ENCODE assay signal across 8 mouse cellular contexts in the genomic region with DNA sequence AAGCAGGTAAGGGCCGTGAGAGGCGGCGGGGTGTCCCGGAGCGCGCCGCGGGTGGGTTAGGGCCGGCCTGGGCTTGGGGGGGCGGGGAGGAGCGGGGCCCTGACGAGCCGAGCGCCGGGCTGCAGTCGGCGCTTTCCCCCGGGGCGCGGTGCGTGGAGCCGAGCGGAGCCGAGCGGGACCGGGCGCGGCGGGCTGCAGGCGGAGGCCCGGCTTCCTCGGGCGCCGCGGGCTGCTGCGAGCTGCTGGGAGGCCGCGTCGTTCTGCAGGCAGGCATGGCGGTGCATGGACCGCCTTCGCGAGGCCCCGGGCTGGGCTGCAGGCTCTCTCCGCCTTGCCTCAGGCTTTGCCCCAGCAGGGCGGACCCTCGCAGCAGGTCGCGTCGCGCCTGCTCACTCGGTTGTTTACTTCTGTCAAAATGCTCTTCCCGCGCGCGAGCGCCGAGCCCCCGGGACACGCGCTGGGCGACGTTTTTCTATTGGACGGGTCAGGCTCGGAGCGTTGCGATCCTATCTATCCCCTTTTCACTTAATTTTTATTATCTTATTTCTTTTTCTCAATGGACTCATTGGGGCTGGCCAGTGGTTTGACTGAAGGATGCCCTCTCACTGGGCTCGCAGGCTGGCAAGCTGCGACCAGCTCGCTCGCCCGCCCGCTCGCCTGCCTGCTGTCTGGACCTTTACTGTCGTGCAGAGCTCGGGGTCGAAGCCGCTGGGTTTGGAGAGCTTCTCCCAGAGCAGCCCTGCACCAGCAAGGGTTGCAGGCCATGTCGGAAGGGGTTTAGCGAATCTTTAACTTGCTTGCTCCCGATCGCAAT. TPM values are rescaled to one million over a fixed set of nuclear protein-coding genes. Genes with fewer than 3 reads are reported as not detected.
A peak's percentile ranks its signal among the peaks of the same experiment; 100 is the strongest.
DNase-seq lines count a peak whose midpoint lies in the region; ATAC-seq and TF ChIP-seq lines count a peak whose summit lies in the region.

No protein-coding gene starts in this region.

- H3K36me3 ChIP-seq in E14TG2a.4 (ENCODE audit: insufficient read depth, low read length), result peaks cover 33% of the 10 kb centered on the region
- H3K36me3 ChIP-seq in embryonic facial prominence, embryonic 14.5 days (ENCODE audit: control insufficient read depth, insufficient read depth, low read length), result peaks cover 11% of the 10 kb centered on the region
- 0 out of 2 replicates have a peak, but pooled peaks cover 5% of the 10 kb centered on the region for H3K36me3 ChIP-seq in heart, embryonic 11.5 days (ENCODE audit: control insufficient read depth, insufficient read depth, low read length)
- peaks cover 18% of the 10 kb centered on the region for H3K36me3 ChIP-seq in liver, embryonic 14.5 days (replicated peaks; ENCODE audit: control insufficient read depth, insufficient read depth, low read depth)
- 0 out of 2 replicates have a peak, but pooled peaks cover 2% of the 10 kb centered on the region for H3K36me3 ChIP-seq in neural tube, embryonic 11.5 days (ENCODE audit: control insufficient read depth, insufficient read depth, low read length)
- H3K36me3 ChIP-seq in stomach, postnatal 0 days (ENCODE audit: control insufficient read depth, insufficient read depth, low read length), result 0 out of 2 replicates have a peak, but pooled peaks cover 5% of the 10 kb centered on the region

- peak overlapping the region; percentile 83 for H3K4me2 ChIP-seq in embryonic facial prominence, embryonic 14.5 days (ENCODE audit: low read depth, low read length)
- peak overlapping the region; percentile 97 for H3K4me2 ChIP-seq in heart, embryonic 11.5 days
- peak overlapping the region; percentile 81 for H3K4me2 ChIP-seq in liver, embryonic 14.5 days (ENCODE audit: low read depth)
- peak overlapping the region; percentile 80 for H3K4me2 ChIP-seq in neural tube, embryonic 11.5 days (ENCODE audit: low read depth)
- peak overlapping the region; percentile 93 for H3K4me2 ChIP-seq in stomach, postnatal 0 days (replicated peaks; ENCODE audit: low read depth)

- peak overlapping the region; percentile 95 for H3K4me3 ChIP-seq in E14TG2a.4 (replicated peaks; ENCODE audit: low read length)
- peak overlapping the region; percentile 98 for H3K4me3 ChIP-seq in bone marrow, adult 2 months (replicated peaks; ENCODE audit: control insufficient read depth, low read depth, low read length)
- H3K4me3 ChIP-seq in embryonic facial prominence, embryonic 14.5 days (ENCODE audit: low read depth, low read length), result peak overlapping the region; percentile 99
- H3K4me3 ChIP-seq in heart, embryonic 11.5 days (ENCODE audit: low read depth, low read length), result peak overlapping the region; percentile 99
- H3K4me3 ChIP-seq in liver, embryonic 14.5 days (ENCODE audit: insufficient read depth in 1 of 2, low read depth in 2 of 2, low read length in 2 of 2), result peak overlapping the region; percentile 92 to 99
- peak overlapping the region; percentile 100 for H3K4me3 ChIP-seq in neural tube, embryonic 11.5 days (ENCODE audit: low read depth, low read length)
- H3K4me3 ChIP-seq in stomach, postnatal 0 days (ENCODE audit: low read depth, low read length), result peak overlapping the region; percentile 98

- DNase-seq in embryonic facial prominence, embryonic 14.5 days (ENCODE audit: low spot score), result peak; percentile 74
- DNase-seq in kidney, postnatal 10 days, result peak; percentile 76
- DNase-seq in liver, embryonic 14.5 days (ENCODE audit: low read depth in 3 of 3, low spot score in 3 of 3), result peak; percentile 46 to 62 (median 53)
- DNase-seq in neural tube, embryonic 11.5 days (ENCODE audit: low spot score), result peak; percentile 62
- DNase-seq in stomach, postnatal 0 days (ENCODE audit: low spot score), result peak; percentile 27

- peak overlapping the region; percentile 97 for H3K9ac ChIP-seq in embryonic facial prominence, embryonic 14.5 days (ENCODE audit: low read depth, low read length)
- H3K9ac ChIP-seq in heart, embryonic 11.5 days (ENCODE audit: low read depth, low read length), result peak overlapping the region; percentile 98
- peak overlapping the region; percentile 97 for H3K9ac ChIP-seq in liver, embryonic 14.5 days (replicated peaks)
- peak overlapping the region; percentile 95 for H3K9ac ChIP-seq in neural tube, embryonic 11.5 days (ENCODE audit: low read length)
- H3K9ac ChIP-seq in stomach, postnatal 0 days (ENCODE audit: low read length), result peak overlapping the region; percentile 95

- no peak for TF ChIP-seq CTCF in E14TG2a.4 (conservative IDR thresholded peaks at IDR 0.05; ENCODE audit: low read length)
- TF ChIP-seq CTCF in bone marrow, adult 2 months (IDR thresholded peaks at IDR 0.05; ENCODE audit: control insufficient read depth, insufficient read depth, low read length), result no peak
- TF ChIP-seq CTCF in liver, embryonic 14.5 days (IDR thresholded peaks at IDR 0.05; ENCODE audit: low read depth), result no peak
- TF ChIP-seq CTCF in stomach, postnatal 0 days (IDR thresholded peaks at IDR 0.05; ENCODE audit: low read depth), result no peak

- ATAC-seq in embryonic facial prominence, embryonic 14.5 days (ENCODE audit: low read depth), result peak; percentile 75
- ATAC-seq in heart, embryonic 11.5 days (replicated peaks; ENCODE audit: insufficient number of reproducible peaks, low FRiP score, low TSS enrichment), result peak; percentile 75
- peak; percentile 66 for ATAC-seq in liver, embryonic 14.5 days (ENCODE audit: insufficient read depth)
- peak; percentile 56 for ATAC-seq in neural tube, embryonic 11.5 days (ENCODE audit: insufficient read depth, low FRiP score, low TSS enrichment)
- peak; percentile 73 for ATAC-seq in stomach, postnatal 0 days (ENCODE audit: low FRiP score, low TSS enrichment)

- H3K27me3 ChIP-seq in E14TG2a.4 (ENCODE audit: insufficient read depth, low read length), result no peaks in the 10 kb centered on the region
- H3K27me3 ChIP-seq in embryonic facial prominence, embryonic 14.5 days (replicated peaks; ENCODE audit: control insufficient read depth, insufficient read depth, low read length), result no peaks in the 10 kb centered on the region
- H3K27me3 ChIP-seq in heart, embryonic 11.5 days (ENCODE audit: control insufficient read depth, insufficient read depth, low read length), result no peaks in the 10 kb centered on the region
- H3K27me3 ChIP-seq in liver, embryonic 14.5 days (ENCODE audit: control insufficient read depth, insufficient read depth, low read length), result no peaks in the 10 kb centered on the region
- no peaks in the 10 kb centered on the region for H3K27me3 ChIP-seq in neural tube, embryonic 11.5 days (ENCODE audit: control insufficient read depth, insufficient read depth, low read length)
- no peaks in the 10 kb centered on the region for H3K27me3 ChIP-seq in stomach, postnatal 0 days (ENCODE audit: control insufficient read depth, insufficient read depth, low read length)

- H3K9me3 ChIP-seq in E14TG2a.4 (ENCODE audit: low read length), result peaks cover 23% of the 10 kb centered on the region
- no peaks in the 10 kb centered on the region for H3K9me3 ChIP-seq in embryonic facial prominence, embryonic 14.5 days (ENCODE audit: control insufficient read depth, low read length)
- H3K9me3 ChIP-seq in heart, embryonic 11.5 days (replicated peaks; ENCODE audit: control insufficient read depth, low read length), result no peaks in the 10 kb centered on the region
- H3K9me3 ChIP-seq in liver, embryonic 14.5 days (ENCODE audit: control insufficient read depth, low read length), result no peaks in the 10 kb centered on the region
- H3K9me3 ChIP-seq in neural tube, embryonic 11.5 days (ENCODE audit: control insufficient read depth, low read length), result no peaks in the 10 kb centered on the region
- H3K9me3 ChIP-seq in stomach, postnatal 0 days (ENCODE audit: control insufficient read depth, low read length), result no peaks in the 10 kb centered on the region

- WGBS in bone marrow, adult 2 months, result under 1% methylated on average over 82 of the region's 82 CpGs
- WGBS in embryonic facial prominence, embryonic 14.5 days, result 0% methylated on average over 41 of the region's 82 CpGs
- WGBS in heart, embryonic 11.5 days (ENCODE audit: insufficient replicate concordance), result under 1% methylated on average over 59 of the region's 82 CpGs
- WGBS in liver, embryonic 14.5 days (ENCODE audit: insufficient replicate concordance), result under 1% methylated on average over 76 of the region's 82 CpGs
- under 1% methylated on average over 64 of the region's 82 CpGs for WGBS in neural tube, embryonic 11.5 days
- under 1% methylated on average over 35 of the region's 82 CpGs for WGBS in stomach, postnatal 0 days

- TF ChIP-seq POLR2A in bone marrow, adult 2 months (IDR thresholded peaks at IDR 0.05; ENCODE audit: borderline replicate concordance, control insufficient read depth, low read depth, low read length), result peak; percentile 49; the same call in 1 of the 2 replicates

- TF ChIP-seq EP300 in liver, embryonic 14.5 days (IDR thresholded peaks at IDR 0.05; ENCODE audit: low read depth), result no peak
- TF ChIP-seq EP300 in stomach, postnatal 0 days (optimal IDR thresholded peaks at IDR 0.05), result no peak

- H3K27ac ChIP-seq in bone marrow, adult 2 months (ENCODE audit: control insufficient read depth, insufficient read depth, low read depth, low read length, poor library complexity), result peak overlapping the region; percentile 83
- H3K27ac ChIP-seq in embryonic facial prominence, embryonic 14.5 days (replicated peaks; ENCODE audit: low read depth, low read length), result peak overlapping the region; percentile 97
- H3K27ac ChIP-seq in heart, embryonic 11.5 days (ENCODE audit: low read depth, low read length), result peak overlapping the region; percentile 92
- H3K27ac ChIP-seq in liver, embryonic 14.5 days, result peak overlapping the region; percentile 79
- H3K27ac ChIP-seq in neural tube, embryonic 11.5 days (ENCODE audit: low read depth, low read length), result peak overlapping the region; percentile 96
- H3K27ac ChIP-seq in stomach, postnatal 0 days (replicated peaks), result peak overlapping the region; percentile 95

- H3K4me1 ChIP-seq in E14TG2a.4 (replicated peaks; ENCODE audit: low read depth, low read length), result peaks cover 29% of the 10 kb centered on the region
- no peaks in the 10 kb centered on the region; the same call in none of the 2 replicates for H3K4me1 ChIP-seq in bone marrow, adult 2 months (ENCODE audit: control insufficient read depth, insufficient read depth, low read length)
- H3K4me1 ChIP-seq in embryonic facial prominence, embryonic 14.5 days (ENCODE audit: control insufficient read depth, insufficient read depth, low read length), result peaks cover 9% of the 10 kb centered on the region
- H3K4me1 ChIP-seq in heart, embryonic 11.5 days (ENCODE audit: control insufficient read depth, insufficient read depth, low read length), result peaks cover 14% of the 10 kb centered on the region
- H3K4me1 ChIP-seq in liver, embryonic 14.5 days (replicated peaks; ENCODE audit: control insufficient read depth in 2 of 2, insufficient read depth in 2 of 2, low read length in 1 of 2), result peaks cover 12 to 13% of the 10 kb centered on the region in 2 experiments
- H3K4me1 ChIP-seq in neural tube, embryonic 11.5 days (ENCODE audit: control insufficient read depth, insufficient read depth, low read length), result no peaks in the 10 kb centered on the region
- H3K4me1 ChIP-seq in stomach, postnatal 0 days (replicated peaks; ENCODE audit: control insufficient read depth, insufficient read depth), result no peaks in the 10 kb centered on the region; the same call in 1 of the 2 replicates

RNA-seq across cellular contexts. Expression of gene Smc3, which starts 0.6 kb away (rescaled TPM):
- polyA plus RNA-seq in bone marrow, adult 2 months (2011; ENCODE audit: insufficient read depth, insufficient read length, low replicate concordance, missing spikeins), result 41.5 and 52.3 TPM in 2 replicates
- 58.4 and 62.4 TPM in 2 replicates for polyA plus RNA-seq in embryonic facial prominence, embryonic 14.5 days (2014; fragmentation: Nextera tagmentation; extraction: Ambion mirVana)
- polyA plus RNA-seq in heart, embryonic 11.5 days (2014; fragmentation: Nextera tagmentation; extraction: Ambion mirVana), result 53.0 and 56.0 TPM in 2 replicates
- polyA plus RNA-seq in liver, embryonic 14.5 days (2012; rRNA removed), result 12.5 and 25.2 TPM in 2 replicates
- 30.3 and 38.0 TPM in 2 replicates for polyA plus RNA-seq in liver, embryonic 14.5 days (2014; fragmentation: Nextera tagmentation; extraction: Ambion mirVana)
- 84.5 and 90.1 TPM in 2 replicates for polyA plus RNA-seq in neural tube, embryonic 11.5 days (2014; fragmentation: Nextera tagmentation; extraction: Ambion mirVana)
- 24.9 and 27.0 TPM in 2 replicates for polyA plus RNA-seq in stomach, postnatal 0 days (2015; fragmentation: Nextera tagmentation; extraction: Ambion mirVana)

RNA-seq across cellular contexts. Expression of gene Nutf2-ps1, which starts 11.9 kb away (rescaled TPM):
- polyA plus RNA-seq in bone marrow, adult 2 months (2011; ENCODE audit: insufficient read depth, insufficient read length, low replicate concordance, missing spikeins), result 19.2 and 23.5 TPM in 2 replicates
- 269 and 273 TPM in 2 replicates for polyA plus RNA-seq in embryonic facial prominence, embryonic 14.5 days (2014; fragmentation: Nextera tagmentation; extraction: Ambion mirVana)
- 283 and 319 TPM in 2 replicates for polyA plus RNA-seq in heart, embryonic 11.5 days (2014; fragmentation: Nextera tagmentation; extraction: Ambion mirVana)
- 45.0 and 105 TPM in 2 replicates for polyA plus RNA-seq in liver, embryonic 14.5 days (2012; rRNA removed)
- polyA plus RNA-seq in liver, embryonic 14.5 days (2014; fragmentation: Nextera tagmentation; extraction: Ambion mirVana), result 167 and 188 TPM in 2 replicates
- polyA plus RNA-seq in neural tube, embryonic 11.5 days (2014; fragmentation: Nextera tagmentation; extraction: Ambion mirVana), result 397 and 400 TPM in 2 replicates
- polyA plus RNA-seq in stomach, postnatal 0 days (2015; fragmentation: Nextera tagmentation; extraction: Ambion mirVana), result 168 and 177 TPM in 2 replicates

Comparison
In these comparisons a context has a peak if more than half of its experiments do, and no peak if none do; other contexts are left out.
1. Peak in every context shown above with its lines: DNase-seq, ATAC-seq, H3K4me3 ChIP-seq and H3K27ac ChIP-seq.